Mouse (Mus musculus): Measurements from ENCODE around the gene B4galnt1. TPM values are rescaled to one million over a fixed set of nuclear protein-coding genes. Genes with fewer than 3 reads are reported as not detected.
A peak's percentile ranks its signal among the peaks of the same experiment; 100 is the strongest.
"Not testable (repeated sequence)": the region's sequence is repeated elsewhere in the genome, so short reads cannot be mapped to it uniquely, and the experiment has no call there.

B4galnt1 gene
- polyA plus RNA-seq, 1 experiment from 2014 or later = 39.2 TPM

GRCm38 (mm10) chr10:127188465-127189115 is 23.6 kb downstream of the B4galnt1 start:
- no peak for DNase-seq (ENCODE audit: low spot score)

- DNase-seq (ENCODE audit: low spot score) = no peak
These were observed 24.2 kb downstream of the B4galnt1 start for GRCm38 (mm10) chr10:127189116-127189650.

- no peak for DNase-seq (ENCODE audit: low spot score)
These were observed 24.8 kb downstream of the B4galnt1 start, which contains the start of gene Arhgef25 for GRCm38 (mm10) chr10:127189651-127190381. Gene Arhgef25 (minus strand): TSS chr10:127190083.

- no peak for DNase-seq (ENCODE audit: low spot score)
These were observed 25.6 kb downstream of the B4galnt1 start for GRCm38 (mm10) chr10:127190398-127191190.

- no peak for DNase-seq (ENCODE audit: low spot score)
These were observed 26.4 kb downstream of the B4galnt1 start for GRCm38 (mm10) chr10:127191191-127192056.

GRCm38 (mm10) chr10:127192057-127192328 is 27.0 kb downstream of the B4galnt1 start:
- not testable (repeated sequence) for DNase-seq (ENCODE audit: low spot score)

- no peak for DNase-seq (ENCODE audit: low spot score)
These were observed 28.0 kb downstream of the B4galnt1 start for GRCm38 (mm10) chr10:127193011-127193410.

GRCm38 (mm10) chr10:127194428-127195327 is 29.7 kb downstream of the B4galnt1 start:
- no peak for DNase-seq (ENCODE audit: low spot score)

- peak; percentile 45 for DNase-seq (ENCODE audit: low spot score)
These were observed 30.5 kb downstream of the B4galnt1 start, which contains the start of gene Dtx3 for GRCm38 (mm10) chr10:127195328-127196129. Gene Dtx3 (minus strand): TSS chr10:127195728.

- DNase-seq (ENCODE audit: low spot score) = no peak
These were observed 31.4 kb downstream of the B4galnt1 start for GRCm38 (mm10) chr10:127196392-127196791.

GRCm38 (mm10) chr10:127197104-127197503 is 32.1 kb downstream of the B4galnt1 start:
- no peak for DNase-seq (ENCODE audit: low spot score)

- no peak for DNase-seq (ENCODE audit: low spot score)
These were observed 32.6 kb downstream of the B4galnt1 start for GRCm38 (mm10) chr10:127197505-127198110.

GRCm38 (mm10) chr10:127198492-127198891 is 33.5 kb downstream of the B4galnt1 start:
- no peak for DNase-seq (ENCODE audit: low spot score)

GRCm38 (mm10) chr10:127199068-127199467 is 34.0 kb downstream of the B4galnt1 start:
- no peak for DNase-seq (ENCODE audit: low spot score)

GRCm38 (mm10) chr10:127199474-127199873 is 34.4 kb downstream of the B4galnt1 start:
- no peak for DNase-seq (ENCODE audit: low spot score)

GRCm38 (mm10) chr10:127200279-127200678 is 35.3 kb downstream of the B4galnt1 start:
- no peak for DNase-seq (ENCODE audit: low spot score)

- DNase-seq (ENCODE audit: low spot score) = no peak
These were observed 38.1 kb downstream of the B4galnt1 start for GRCm38 (mm10) chr10:127203106-127203505.

- no peak for DNase-seq (ENCODE audit: low spot score)
These were observed 39.6 kb downstream of the B4galnt1 start for GRCm38 (mm10) chr10:127204589-127204988.

Measured in thymus, postnatal 0 days (tissue).